Mouse (Mus musculus) Muller cell, postnatal 12 days (primary cell): ENCODE data around the gene Klhl3.

Experiments
- DNase-seq: peaks from one replicate; pipeline ENCODE4 v3.0.0-alpha.2; 2015; ENCODE audit errors: inconsistent ontology term

Klhl3 gene

GRCm38 (mm10) chr13:57960254-57960653 lies 153.1 kb downstream of the Klhl3 start:
- DNase-seq: peak; percentile 48

- no peak for DNase-seq
Observed at GRCm38 (mm10) chr13:57959806-57960205, 153.6 kb downstream of the Klhl3 start.
